Mouse (Mus musculus) heart, postnatal 0 days (tissue): ENCODE results near the gene Dpp9. TPM values are rescaled to one million over a fixed set of nuclear protein-coding genes. Genes with fewer than 3 reads are reported as not detected.

ENCODE experiments used
- ATAC-seq: fragments of 200-750 bp; cut with Nextera tagmentation; 2 replicates; pipeline ENCODE4 v1.8.0; 2017; ENCODE audit warnings: low read depth, moderate number of reproducible peaks, moderate library complexity; ENCODE audit not compliant: insufficient read depth
- DNase-seq: peaks from one replicate; pipeline ENCODE4 v3.0.0-alpha.2; 2016; ENCODE audit warnings: low spot score
- H3K27ac ChIP-seq: fragments of 300-500 bp; sonication (generic); 2 replicates; pipeline ENCODE4 v1.5.1; 2014; ENCODE audit warnings: low read depth, mild to moderate bottlenecking
- H3K27me3 ChIP-seq: fragments of 300-500 bp; sonication (generic); 2 replicates; pipeline ENCODE4 v1.6.1; 2014; ENCODE audit warnings: low read length, mixed read lengths; ENCODE audit not compliant: control insufficient read depth, insufficient read depth
- H3K36me3 ChIP-seq: fragments of 300-500 bp; sonication (generic); replicated peaks from 2 replicates; pipeline ENCODE4 v1.6.1; 2014; ENCODE audit warnings: low read length, mixed read lengths; ENCODE audit not compliant: control insufficient read depth, insufficient read depth
- H3K4me1 ChIP-seq: fragments of 300-500 bp; sonication (generic); 2 replicates; pipeline ENCODE4 v1.6.1; 2014; ENCODE audit warnings: antibody characterized with exemption; ENCODE audit not compliant: control insufficient read depth, insufficient read depth
- H3K4me2 ChIP-seq: fragments of 300-500 bp; sonication (generic); 2 replicates; pipeline ENCODE4 v1.6.1; 2014; ENCODE audit warnings: low read depth, mild to moderate bottlenecking, low read length, moderate library complexity
- H3K4me3 ChIP-seq: fragments of 300-500 bp; sonication (generic); 2 replicates; pipeline ENCODE4 v1.5.1; 2014; ENCODE audit warnings: low read depth, low read length
- H3K9ac ChIP-seq: fragments of 300-500 bp; sonication (generic); replicated peaks from 2 replicates; pipeline ENCODE4 v1.6.1; 2014; ENCODE audit warnings: low read depth, low read length, mixed read lengths
- H3K9me3 ChIP-seq: fragments of 300-500 bp; sonication (generic); replicated peaks from 2 replicates; pipeline ENCODE4 v1.6.1; 2016; ENCODE audit warnings: low read length; ENCODE audit not compliant: control insufficient read depth
- CTCF ChIP-seq: IDR thresholded peaks from 2 replicates; pipeline ENCODE4 v1.5.1; 2016; ENCODE audit warnings: antibody characterized with exemption, control low read depth, low read depth
- EP300 ChIP-seq: IDR thresholded peaks from 2 replicates; pipeline ENCODE4 v1.6.1; 2016; ENCODE audit warnings: antibody characterized with exemption, low read depth
- WGBS: fragments of 180-500 bp; shearing (Covaris S2); extraction: QIAGEN DNeasy Blood & Tissue Kit; methylation state at CpG from one replicate; pipeline ENCODE4 v1.1.7; 2014; 5-methylcytosine and 5-hydroxymethylcytosine counted together
- polyA plus RNA-seq: library from polyadenylated mRNA; unstranded; fragments of >200 nt; fragmentation: Nextera tagmentation; extraction: Ambion mirVana; gene quantifications from 2 replicates; pipeline ENCODE4 v1.2.1, GENCODE M21; 2015
- total RNA-seq: library from RNA; depleted of rRNA; stranded (reverse); fragments of >200 nt; gene quantifications from 2 replicates; pipeline ENCODE4 v1.2.3, GENCODE M21; 2014; ENCODE audit warnings: low replicate concordance

The Dpp9 gene
- total and polyA plus RNA-seq, 2 experiments from 2014 or later: 13.3 to 29.0 TPM

DNA sequence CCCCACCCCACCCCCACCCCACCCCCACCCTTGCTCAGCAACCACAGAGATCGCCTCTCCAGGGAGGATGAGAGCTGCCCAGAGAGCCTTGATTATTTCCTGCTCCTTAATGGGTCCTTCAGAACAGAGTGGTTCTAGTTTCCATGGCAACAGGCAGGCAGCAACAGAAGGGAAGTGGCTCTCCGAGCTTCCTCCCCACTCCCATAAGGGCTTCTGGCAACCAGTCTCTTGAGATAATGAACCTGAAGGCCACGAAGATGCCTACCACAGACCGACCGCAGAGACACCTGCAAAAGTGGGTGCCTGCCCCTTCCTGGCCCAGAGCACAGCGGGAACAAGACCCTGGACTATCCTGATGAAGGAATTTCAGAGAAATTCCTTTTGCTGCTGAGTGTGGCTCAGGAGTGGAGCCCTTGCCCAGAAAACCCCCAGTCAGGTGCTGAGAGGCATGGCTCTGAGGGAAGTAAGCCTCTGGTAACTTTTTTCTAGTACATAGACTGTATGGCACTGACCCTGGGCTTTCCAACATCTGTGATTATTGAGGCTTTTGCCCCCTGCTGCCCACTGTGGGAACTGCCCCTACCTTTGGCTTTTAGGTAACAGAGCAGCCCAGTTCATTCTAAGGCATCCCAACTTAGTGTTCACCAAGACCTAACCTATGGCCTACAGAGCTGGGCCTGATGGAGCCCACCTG is 32.6 kb upstream of the Dpp9 start:
- ATAC-seq (no peak), DNase-seq (peak; percentile 33)
- H3K9ac ChIP-seq: no peak overlapping the region
- H3K4me3 ChIP-seq: no peak overlapping the region
- H3K4me2 ChIP-seq: peak overlapping the region; percentile 18; the same call in 1 of the 2 replicates
- no peaks in the 10 kb centered on the region for H3K4me1 ChIP-seq
- H3K9me3 ChIP-seq: no peaks in the 10 kb centered on the region
- TF ChIP-seq EP300 (no peak), CTCF (peak; percentile 70)
- no peaks in the 10 kb centered on the region for H3K27me3 ChIP-seq
- no peak overlapping the region; the same call in 1 of the 2 replicates for H3K27ac ChIP-seq
- WGBS: 11% methylated on average over 6 of the region's 6 CpGs
- no peaks in the 10 kb centered on the region for H3K36me3 ChIP-seq

DNA sequence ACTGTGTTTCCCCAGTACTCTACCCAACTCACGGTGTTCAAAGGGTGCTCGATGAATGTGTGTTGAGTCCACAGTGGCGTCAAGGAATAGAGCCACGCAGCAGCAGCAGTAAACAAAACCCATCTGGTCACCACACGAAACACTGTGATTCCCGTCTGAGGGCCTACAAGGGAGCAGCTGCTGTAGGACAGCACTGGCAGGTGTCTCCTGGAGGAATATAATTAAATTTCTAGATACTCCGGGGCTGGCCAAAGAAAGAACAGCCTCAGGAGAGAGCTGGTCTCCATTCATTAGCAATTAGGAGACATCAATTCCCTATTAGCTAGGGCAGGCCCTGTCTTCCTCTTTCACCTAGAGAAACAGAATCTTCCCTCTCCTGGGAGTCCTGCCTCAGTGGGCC is 26.9 kb upstream of the Dpp9 start:
- peaks cover 8% of the 10 kb centered on the region; the same call in 1 of the 2 replicates for H3K27me3 ChIP-seq
- no peaks in the 10 kb centered on the region for H3K36me3 ChIP-seq
- H3K4me1 ChIP-seq: no peaks in the 10 kb centered on the region
- no peak for TF ChIP-seq CTCF
- TF ChIP-seq EP300: no peak
- no peaks in the 10 kb centered on the region for H3K9me3 ChIP-seq
- no peak overlapping the region for H3K4me3 ChIP-seq
- no peak overlapping the region for H3K27ac ChIP-seq
- DNase-seq (no peak), ATAC-seq (no peak)
- WGBS: 67% methylated on average over 7 of the region's 7 CpGs
- no peak overlapping the region for H3K4me2 ChIP-seq
- no peak overlapping the region for H3K9ac ChIP-seq

GRCm38 (mm10) chr17:56241541-56242401 is 23.1 kb upstream of the Dpp9 start:
- Histone ChIP-seq H3K36me3 (no peaks in the 10 kb centered on the region), H3K9ac (no peak overlapping the region), H3K4me3 (no peak overlapping the region), H3K9me3 (no peaks in the 10 kb centered on the region), H3K4me2 (no peak overlapping the region), H3K4me1 (no peaks in the 10 kb centered on the region), H3K27me3 (peaks cover 8% of the 10 kb centered on the region; the same call in 1 of the 2 replicates), H3K27ac (no peak overlapping the region)
- peak; percentile 81 for DNase-seq
- WGBS: 1% methylated on average over 33 of the region's 33 CpGs
- TF ChIP-seq EP300: no peak; the same call in 1 of the 2 replicates
- no peak for TF ChIP-seq CTCF
- peak; percentile 75; the same call in 1 of the 2 replicates for ATAC-seq

GRCm38 (mm10) chr17:56233818-56234469 is 15.2 kb upstream of the Dpp9 start:
- H3K4me3 ChIP-seq: no peak overlapping the region
- H3K4me2 ChIP-seq: no peak overlapping the region
- no peaks in the 10 kb centered on the region for H3K4me1 ChIP-seq
- H3K9ac ChIP-seq: no peak overlapping the region
- ATAC-seq: peak; percentile 69; the same call in 1 of the 2 replicates
- H3K36me3 ChIP-seq: no peaks in the 10 kb centered on the region
- TF ChIP-seq CTCF: no peak
- no peak for TF ChIP-seq EP300
- H3K9me3 ChIP-seq: no peaks in the 10 kb centered on the region
- H3K27me3 ChIP-seq: no peaks in the 10 kb centered on the region
- no peak overlapping the region for H3K27ac ChIP-seq
- WGBS: 2% methylated on average over 14 of the region's 14 CpGs
- peak; percentile 57 for DNase-seq

DNA sequence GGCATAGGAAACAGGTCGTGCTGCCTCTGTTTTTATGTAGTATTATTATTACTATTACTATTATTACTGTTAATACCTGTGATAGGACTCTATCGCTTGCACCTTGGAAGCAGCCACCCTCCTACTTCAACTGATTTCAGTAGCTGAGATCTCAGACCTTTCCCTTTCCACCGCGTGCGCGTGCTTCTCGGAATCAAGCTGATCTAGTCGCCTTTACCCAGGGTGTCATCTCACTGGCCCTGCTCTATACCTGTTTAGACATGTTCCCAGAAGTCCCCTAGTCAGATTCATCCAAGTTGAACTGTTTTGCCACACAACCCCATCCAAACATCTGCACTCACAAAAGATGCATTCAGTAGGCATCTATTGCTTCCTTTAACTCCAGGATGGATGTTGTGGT is 14.7 kb upstream of the Dpp9 start:
- Histone ChIP-seq H3K27me3 (no peaks in the 10 kb centered on the region), H3K4me2 (no peak overlapping the region), H3K36me3 (no peaks in the 10 kb centered on the region), H3K27ac (no peak overlapping the region), H3K9me3 (no peaks in the 10 kb centered on the region), H3K9ac (no peak overlapping the region), H3K4me3 (no peak overlapping the region), H3K4me1 (no peaks in the 10 kb centered on the region)
- WGBS: 61% methylated on average over 8 of the region's 8 CpGs
- TF ChIP-seq CTCF: no peak
- no peak for TF ChIP-seq EP300
- DNase-seq (no peak), ATAC-seq (no peak)
